Mouse (Mus musculus): ENCODE results near the gene Dcdc2a. TPM values are rescaled to one million over a fixed set of nuclear protein-coding genes. Genes with fewer than 3 reads are reported as not detected.

Dcdc2a gene
- polyA plus RNA-seq, 1 experiment from 2014 or later: 0.09 TPM

GRCm38 (mm10) chr13:25251893-25252292, 196.1 kb downstream of the Dcdc2a start:
- Histone ChIP-seq H3K36me3 (replicated peaks) (no peaks in the 10 kb centered on the region), H3K27ac (replicated peaks) (no peak overlapping the region), H3K4me1 (replicated peaks) (no peaks in the 10 kb centered on the region), H3K9ac (no peak overlapping the region), H3K4me2 (no peak overlapping the region), H3K27me3 (no peaks in the 10 kb centered on the region), H3K4me3 (replicated peaks) (no peak overlapping the region), H3K9me3 (replicated peaks) (no peaks in the 10 kb centered on the region)
- 65% methylated on average over 1 of the region's 1 CpGs for WGBS (ENCODE audit: insufficient replicate concordance)
- no peak for ATAC-seq (ENCODE audit: insufficient read depth)

DNA sequence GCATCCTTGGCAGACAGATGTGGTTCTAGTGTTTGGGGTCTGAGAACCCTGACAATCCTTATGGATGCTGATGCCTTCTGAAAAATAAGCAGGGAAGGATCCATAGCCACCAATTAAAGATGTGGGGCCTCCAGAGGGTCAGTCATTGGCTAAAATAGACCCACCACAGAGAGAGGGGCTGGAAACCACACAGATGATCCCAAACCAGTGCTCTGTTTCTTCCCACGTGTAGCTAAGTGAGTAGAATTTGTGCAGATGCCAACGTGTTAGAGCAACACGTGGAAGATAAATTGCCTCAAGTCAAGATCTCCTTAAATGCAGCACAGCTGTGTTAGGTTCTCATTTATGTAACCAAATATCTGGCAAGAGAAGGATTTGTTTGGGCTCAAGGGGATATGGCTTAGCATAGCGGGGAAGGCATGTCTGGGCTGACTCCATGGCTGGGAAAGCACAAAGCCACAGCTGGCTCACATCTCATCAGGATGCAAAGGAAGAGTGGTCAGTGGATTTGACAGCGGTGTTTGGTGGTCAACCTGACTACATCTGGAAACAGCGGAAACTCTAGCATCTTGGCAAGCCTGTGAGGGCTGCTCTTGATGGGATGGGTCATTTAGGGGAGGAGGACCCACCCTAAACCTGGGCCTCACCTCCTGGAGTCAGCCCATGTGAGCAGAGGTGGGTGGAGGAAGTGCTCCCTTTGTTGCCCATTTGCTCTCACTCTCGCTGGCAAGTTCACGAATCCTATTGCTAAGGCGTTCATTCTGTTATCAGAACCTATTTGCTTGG, 198.9 kb downstream of the Dcdc2a start:
- WGBS (ENCODE audit: insufficient replicate concordance): 66% methylated on average over 9 of the region's 9 CpGs
- no peak overlapping the region for H3K4me2 ChIP-seq
- no peaks in the 10 kb centered on the region for H3K4me1 ChIP-seq (replicated peaks)
- no peak overlapping the region for H3K9ac ChIP-seq
- no peaks in the 10 kb centered on the region for H3K27me3 ChIP-seq
- H3K36me3 ChIP-seq (replicated peaks): no peaks in the 10 kb centered on the region
- no peak overlapping the region for H3K27ac ChIP-seq (replicated peaks)
- no peak for ATAC-seq (ENCODE audit: insufficient read depth)
- no peak overlapping the region for H3K4me3 ChIP-seq (replicated peaks)
- no peaks in the 10 kb centered on the region for H3K9me3 ChIP-seq (replicated peaks)

- no peaks in the 10 kb centered on the region for H3K36me3 ChIP-seq (replicated peaks)
- H3K27ac ChIP-seq (replicated peaks): no peak overlapping the region
- no peaks in the 10 kb centered on the region for H3K27me3 ChIP-seq
- no peak overlapping the region for H3K9ac ChIP-seq
- no peaks in the 10 kb centered on the region for H3K4me1 ChIP-seq (replicated peaks)
- H3K9me3 ChIP-seq (replicated peaks): no peaks in the 10 kb centered on the region
- H3K4me3 ChIP-seq (replicated peaks): no peak overlapping the region
- 49% methylated on average over 6 of the region's 6 CpGs for WGBS (ENCODE audit: insufficient replicate concordance)
- no peak for ATAC-seq (ENCODE audit: insufficient read depth)
- no peak overlapping the region for H3K4me2 ChIP-seq
Measured at GRCm38 (mm10) chr13:25257608-25258007, 201.8 kb downstream of the Dcdc2a start.

Other genes starting within 250 kb of the Dcdc2a start
- 50.0 and 55.1 TPM in 2 replicates for gene Acot13, start 224.5 kb upstream of the Dcdc2a start, polyA plus RNA-seq (2015; fragmentation: Nextera tagmentation; extraction: Ambion mirVana)
- 20.4 and 23.2 TPM in 2 replicates for gene Tdp2, start 224.3 kb upstream of the Dcdc2a start, polyA plus RNA-seq (2015; fragmentation: Nextera tagmentation; extraction: Ambion mirVana)
- 0.13 and 0.15 TPM in 2 replicates for gene D130043K22Rik, start 210.9 kb upstream of the Dcdc2a start, polyA plus RNA-seq (2015; fragmentation: Nextera tagmentation; extraction: Ambion mirVana)
- 3.5 and 4.0 TPM in 2 replicates for gene Aldh5a1, start 118.3 kb upstream of the Dcdc2a start, polyA plus RNA-seq (2015; fragmentation: Nextera tagmentation; extraction: Ambion mirVana)
- gene Gpld1, start 112.9 kb upstream of the Dcdc2a start, polyA plus RNA-seq (2015; fragmentation: Nextera tagmentation; extraction: Ambion mirVana): 11.7 and 17.2 TPM in 2 replicates
- gene Mrs2, start 35.6 kb upstream of the Dcdc2a start, polyA plus RNA-seq (2015; fragmentation: Nextera tagmentation; extraction: Ambion mirVana): 7.8 and 8.4 TPM in 2 replicates
- 0.13 TPM in 1 of 2 replicates, not detected in the other for gene Nrsn1, start 214.5 kb downstream of the Dcdc2a start, polyA plus RNA-seq (2015; fragmentation: Nextera tagmentation; extraction: Ambion mirVana)

All from liver, embryonic 15.5 days (tissue).